Mouse (Mus musculus): ENCODE results near the gene Igf2bp3. TPM values are rescaled to one million over a fixed set of nuclear protein-coding genes. Genes with fewer than 3 reads are reported as not detected.

Igf2bp3 gene
- polyA plus RNA-seq, 1 experiment from 2014 or later, result 73.4 TPM

- Histone ChIP-seq H3K27me3 (ENCODE audit: control insufficient read depth, insufficient read depth, low read length) (no peaks in the 10 kb centered on the region), H3K4me3 (ENCODE audit: low read length) (no peak overlapping the region), H3K9ac (ENCODE audit: low read depth, low read length) (no peak overlapping the region), H3K4me2 (replicated peaks; ENCODE audit: low read depth, low read length) (no peak overlapping the region), H3K4me1 (ENCODE audit: control insufficient read depth, insufficient read depth, low read length) (no peaks in the 10 kb centered on the region), H3K9me3 (ENCODE audit: control insufficient read depth, low read length) (no peaks in the 10 kb centered on the region), H3K36me3 (ENCODE audit: control insufficient read depth, insufficient read depth, low read length) (peaks cover 50% of the 10 kb centered on the region), H3K27ac (ENCODE audit: low read depth, low read length) (no peak overlapping the region)
- WGBS, result 98% methylated on average over 2 of the region's 2 CpGs
- ATAC-seq (ENCODE audit: low FRiP score, low TSS enrichment), result no peak
These were observed 36.4 kb upstream of the Igf2bp3 start for GRCm38 (mm10) chr6:49251199-49251598.

DNA sequence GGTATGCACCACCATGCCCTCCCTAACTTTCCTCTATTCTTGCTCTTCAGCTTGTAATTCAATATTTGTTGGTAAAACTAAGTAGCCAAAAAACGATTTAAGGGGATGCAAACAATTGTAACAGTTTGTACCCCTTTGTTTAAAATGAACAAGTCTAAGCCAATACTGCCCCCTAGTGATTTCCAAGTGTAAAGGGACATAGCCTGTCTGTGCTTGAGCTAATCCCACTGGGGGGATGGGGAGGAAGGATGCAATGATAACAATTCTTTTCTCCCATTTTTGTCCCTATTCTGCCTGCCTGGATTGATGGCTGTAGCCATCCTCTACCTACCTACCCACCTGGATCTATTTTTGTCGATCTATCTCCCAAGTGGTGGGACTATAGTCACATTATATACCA is 32.5 kb upstream of the Igf2bp3 start:
- no peaks in the 10 kb centered on the region for H3K4me1 ChIP-seq (ENCODE audit: control insufficient read depth, insufficient read depth, low read length)
- 65% methylated on average over 2 of the region's 2 CpGs for WGBS
- no peak for ATAC-seq (ENCODE audit: low FRiP score, low TSS enrichment)
- H3K9me3 ChIP-seq (ENCODE audit: control insufficient read depth, low read length), result no peaks in the 10 kb centered on the region
- no peak overlapping the region for H3K4me3 ChIP-seq (ENCODE audit: low read length)
- peaks cover 80% of the 10 kb centered on the region for H3K36me3 ChIP-seq (ENCODE audit: control insufficient read depth, insufficient read depth, low read length)
- H3K4me2 ChIP-seq (replicated peaks; ENCODE audit: low read depth, low read length), result no peak overlapping the region
- H3K27ac ChIP-seq (ENCODE audit: low read depth, low read length), result no peak overlapping the region
- H3K27me3 ChIP-seq (ENCODE audit: control insufficient read depth, insufficient read depth, low read length), result no peaks in the 10 kb centered on the region
- no peak overlapping the region for H3K9ac ChIP-seq (ENCODE audit: low read depth, low read length)

DNA sequence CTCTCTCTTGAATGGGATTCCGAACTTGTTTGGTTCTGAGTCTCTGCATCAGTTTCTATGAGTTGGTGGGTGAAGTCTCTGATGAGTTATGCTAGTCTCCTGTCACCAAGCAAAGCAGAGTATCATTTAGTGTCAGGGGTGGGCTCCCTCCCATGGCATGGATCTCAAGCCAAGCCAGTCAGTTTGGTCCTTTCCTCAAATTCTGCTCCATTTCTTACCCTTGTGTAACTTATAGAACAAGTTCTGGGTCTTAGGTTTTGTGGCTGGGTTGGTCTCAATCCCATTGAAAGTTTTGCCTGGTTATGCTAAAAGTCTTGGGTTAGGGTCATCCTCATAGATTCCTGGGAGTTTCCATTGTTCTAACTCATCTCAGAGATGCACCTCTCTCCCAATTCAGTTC is 27.6 kb upstream of the Igf2bp3 start:
- Histone ChIP-seq H3K4me3 (ENCODE audit: low read length) (no peak overlapping the region), H3K9ac (ENCODE audit: low read depth, low read length) (no peak overlapping the region), H3K27ac (ENCODE audit: low read depth, low read length) (no peak overlapping the region), H3K4me2 (replicated peaks; ENCODE audit: low read depth, low read length) (no peak overlapping the region), H3K9me3 (ENCODE audit: control insufficient read depth, low read length) (no peaks in the 10 kb centered on the region), H3K4me1 (ENCODE audit: control insufficient read depth, insufficient read depth, low read length) (no peaks in the 10 kb centered on the region), H3K27me3 (ENCODE audit: control insufficient read depth, insufficient read depth, low read length) (no peaks in the 10 kb centered on the region), H3K36me3 (ENCODE audit: control insufficient read depth, insufficient read depth, low read length) (peaks cover 45% of the 10 kb centered on the region)
- 82% methylated on average over 1 of the region's 1 CpGs for WGBS
- no peak for ATAC-seq (ENCODE audit: low FRiP score, low TSS enrichment)

GRCm38 (mm10) chr6:49241562-49241961 is 26.8 kb upstream of the Igf2bp3 start:
- Histone ChIP-seq H3K4me1 (ENCODE audit: control insufficient read depth, insufficient read depth, low read length) (no peaks in the 10 kb centered on the region), H3K4me2 (replicated peaks; ENCODE audit: low read depth, low read length) (no peak overlapping the region), H3K9me3 (ENCODE audit: control insufficient read depth, low read length) (no peaks in the 10 kb centered on the region), H3K9ac (ENCODE audit: low read depth, low read length) (no peak overlapping the region), H3K4me3 (ENCODE audit: low read length) (no peak overlapping the region), H3K27me3 (ENCODE audit: control insufficient read depth, insufficient read depth, low read length) (no peaks in the 10 kb centered on the region), H3K27ac (ENCODE audit: low read depth, low read length) (no peak overlapping the region), H3K36me3 (ENCODE audit: control insufficient read depth, insufficient read depth, low read length) (peaks cover 39% of the 10 kb centered on the region)
- 94% methylated on average over 1 of the region's 1 CpGs for WGBS
- ATAC-seq (ENCODE audit: low FRiP score, low TSS enrichment), result no peak

GRCm38 (mm10) chr6:49236331-49236730 is 21.6 kb upstream of the Igf2bp3 start:
- H3K4me3 ChIP-seq (ENCODE audit: low read length), result no peak overlapping the region
- WGBS, result 53% methylated on average over 9 of the region's 9 CpGs
- H3K27me3 ChIP-seq (ENCODE audit: control insufficient read depth, insufficient read depth, low read length), result no peaks in the 10 kb centered on the region
- H3K36me3 ChIP-seq (ENCODE audit: control insufficient read depth, insufficient read depth, low read length), result no peaks in the 10 kb centered on the region
- H3K4me1 ChIP-seq (ENCODE audit: control insufficient read depth, insufficient read depth, low read length), result no peaks in the 10 kb centered on the region
- H3K27ac ChIP-seq (ENCODE audit: low read depth, low read length), result no peak overlapping the region
- ATAC-seq (ENCODE audit: low FRiP score, low TSS enrichment), result peak; percentile 100
- H3K9me3 ChIP-seq (ENCODE audit: control insufficient read depth, low read length), result no peaks in the 10 kb centered on the region
- H3K4me2 ChIP-seq (replicated peaks; ENCODE audit: low read depth, low read length), result no peak overlapping the region
- no peak overlapping the region for H3K9ac ChIP-seq (ENCODE audit: low read depth, low read length)

GRCm38 (mm10) chr6:49233356-49233755 is 18.6 kb upstream of the Igf2bp3 start:
- no peak overlapping the region for H3K4me2 ChIP-seq (replicated peaks; ENCODE audit: low read depth, low read length)
- no peaks in the 10 kb centered on the region for H3K4me1 ChIP-seq (ENCODE audit: control insufficient read depth, insufficient read depth, low read length)
- no peak overlapping the region for H3K4me3 ChIP-seq (ENCODE audit: low read length)
- no peaks in the 10 kb centered on the region for H3K9me3 ChIP-seq (ENCODE audit: control insufficient read depth, low read length)
- no peaks in the 10 kb centered on the region for H3K36me3 ChIP-seq (ENCODE audit: control insufficient read depth, insufficient read depth, low read length)
- no peak for ATAC-seq (ENCODE audit: low FRiP score, low TSS enrichment)
- H3K9ac ChIP-seq (ENCODE audit: low read depth, low read length), result no peak overlapping the region
- no peak overlapping the region for H3K27ac ChIP-seq (ENCODE audit: low read depth, low read length)
- H3K27me3 ChIP-seq (ENCODE audit: control insufficient read depth, insufficient read depth, low read length), result no peaks in the 10 kb centered on the region
- 57% methylated on average over 4 of the region's 4 CpGs for WGBS

DNA sequence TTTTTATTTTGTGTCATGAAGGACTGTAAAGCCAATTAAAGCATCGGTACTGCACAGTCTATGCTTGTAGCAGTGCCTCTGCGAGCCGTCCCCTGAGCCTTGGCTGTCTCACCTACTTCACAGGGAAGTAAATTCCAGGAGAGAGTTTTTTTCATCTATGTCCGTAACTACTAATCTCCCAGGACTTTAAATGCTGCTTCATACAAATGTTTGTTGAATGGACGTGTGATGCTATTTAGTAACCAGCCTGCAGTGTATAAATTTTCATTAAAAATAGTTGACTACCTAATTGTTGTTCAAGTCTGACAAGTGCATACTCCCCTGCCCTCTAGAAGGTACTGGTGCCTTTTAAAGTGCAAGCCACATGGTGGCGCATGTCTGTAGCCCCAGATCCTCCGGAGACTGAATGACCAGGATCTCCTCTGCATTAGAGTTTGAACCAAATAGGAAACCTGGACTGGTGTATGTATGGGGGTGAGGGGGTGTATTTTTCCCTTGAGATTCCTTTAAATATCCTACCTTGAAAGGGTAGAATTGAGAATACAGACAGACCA is 13.4 kb upstream of the Igf2bp3 start:
- peak; percentile 67; the same call in 1 of the 2 replicates for ATAC-seq (ENCODE audit: low FRiP score, low TSS enrichment)
- Histone ChIP-seq H3K9ac (ENCODE audit: low read depth, low read length) (no peak overlapping the region), H3K4me3 (ENCODE audit: low read length) (no peak overlapping the region), H3K27ac (ENCODE audit: low read depth, low read length) (no peak overlapping the region), H3K4me1 (ENCODE audit: control insufficient read depth, insufficient read depth, low read length) (0 out of 2 replicates have a peak, but pooled peaks cover 5% of the 10 kb centered on the region), H3K27me3 (ENCODE audit: control insufficient read depth, insufficient read depth, low read length) (no peaks in the 10 kb centered on the region), H3K9me3 (ENCODE audit: control insufficient read depth, low read length) (no peaks in the 10 kb centered on the region), H3K36me3 (ENCODE audit: control insufficient read depth, insufficient read depth, low read length) (no peaks in the 10 kb centered on the region), H3K4me2 (replicated peaks; ENCODE audit: low read depth, low read length) (no peak overlapping the region)
- WGBS, result 16% methylated on average over 7 of the region's 7 CpGs

GRCm38 (mm10) chr6:49227184-49227735 is 12.5 kb upstream of the Igf2bp3 start:
- no peak overlapping the region for H3K27ac ChIP-seq (ENCODE audit: low read depth, low read length)
- ATAC-seq (ENCODE audit: low FRiP score, low TSS enrichment), result no peak
- 7% methylated on average over 15 of the region's 15 CpGs for WGBS
- H3K4me1 ChIP-seq (ENCODE audit: control insufficient read depth, insufficient read depth, low read length), result 0 out of 2 replicates have a peak, but pooled peaks cover 5% of the 10 kb centered on the region
- H3K27me3 ChIP-seq (ENCODE audit: control insufficient read depth, insufficient read depth, low read length), result no peaks in the 10 kb centered on the region
- H3K4me3 ChIP-seq (ENCODE audit: low read length), result no peak overlapping the region
- H3K9ac ChIP-seq (ENCODE audit: low read depth, low read length), result no peak overlapping the region
- no peak overlapping the region; the same call in 1 of the 2 replicates for H3K4me2 ChIP-seq (replicated peaks; ENCODE audit: low read depth, low read length)
- H3K9me3 ChIP-seq (ENCODE audit: control insufficient read depth, low read length), result no peaks in the 10 kb centered on the region
- no peaks in the 10 kb centered on the region for H3K36me3 ChIP-seq (ENCODE audit: control insufficient read depth, insufficient read depth, low read length)

- Histone ChIP-seq H3K9ac (ENCODE audit: low read depth, low read length) (no peak overlapping the region), H3K4me3 (ENCODE audit: low read length) (no peak overlapping the region), H3K4me1 (ENCODE audit: control insufficient read depth, insufficient read depth, low read length) (0 out of 2 replicates have a peak, but pooled peaks cover 5% of the 10 kb centered on the region), H3K27me3 (ENCODE audit: control insufficient read depth, insufficient read depth, low read length) (no peaks in the 10 kb centered on the region), H3K36me3 (ENCODE audit: control insufficient read depth, insufficient read depth, low read length) (no peaks in the 10 kb centered on the region), H3K4me2 (replicated peaks; ENCODE audit: low read depth, low read length) (no peak overlapping the region), H3K27ac (ENCODE audit: low read depth, low read length) (no peak overlapping the region), H3K9me3 (ENCODE audit: control insufficient read depth, low read length) (no peaks in the 10 kb centered on the region)
- 60% methylated on average over 3 of the region's 3 CpGs for WGBS
- ATAC-seq (ENCODE audit: low FRiP score, low TSS enrichment), result no peak
These were observed 11.0 kb upstream of the Igf2bp3 start for GRCm38 (mm10) chr6:49225728-49226123.

Data from kidney, embryonic 14.5 days (tissue).